Mouse (Mus musculus): Measurements from ENCODE around the gene Olfr1028.

- TF ChIP-seq CTCF (IDR thresholded peaks at IDR 0.05; ENCODE audit: low read depth, low read length): no peak
- no peak for TF ChIP-seq POLR2AphosphoS5 (IDR thresholded peaks at IDR 0.05; ENCODE audit: insufficient replicate concordance, low read depth, low read length)
- TF ChIP-seq GATA1 (IDR thresholded peaks at IDR 0.05; ENCODE audit: borderline replicate concordance, low read length): no peak
- no peak for TF ChIP-seq GATA2 (IDR thresholded peaks at IDR 0.05; ENCODE audit: borderline replicate concordance, low read depth, low read length)
- no peak for TF ChIP-seq TAL1 (conservative IDR thresholded peaks at IDR 0.05; ENCODE audit: low read depth, low read length)
Measured at GRCm38 (mm10) chr2:85913197-85913596, 37.0 kb upstream of the Olfr1028 start.
